Mouse (Mus musculus): ENCODE measurements around the gene Hells. TPM values are rescaled to one million over a fixed set of nuclear protein-coding genes. Genes with fewer than 3 reads are reported as not detected.

Hells gene
- polyA plus RNA-seq, 1 experiment from 2014 or later: 51.7 TPM

DNA sequence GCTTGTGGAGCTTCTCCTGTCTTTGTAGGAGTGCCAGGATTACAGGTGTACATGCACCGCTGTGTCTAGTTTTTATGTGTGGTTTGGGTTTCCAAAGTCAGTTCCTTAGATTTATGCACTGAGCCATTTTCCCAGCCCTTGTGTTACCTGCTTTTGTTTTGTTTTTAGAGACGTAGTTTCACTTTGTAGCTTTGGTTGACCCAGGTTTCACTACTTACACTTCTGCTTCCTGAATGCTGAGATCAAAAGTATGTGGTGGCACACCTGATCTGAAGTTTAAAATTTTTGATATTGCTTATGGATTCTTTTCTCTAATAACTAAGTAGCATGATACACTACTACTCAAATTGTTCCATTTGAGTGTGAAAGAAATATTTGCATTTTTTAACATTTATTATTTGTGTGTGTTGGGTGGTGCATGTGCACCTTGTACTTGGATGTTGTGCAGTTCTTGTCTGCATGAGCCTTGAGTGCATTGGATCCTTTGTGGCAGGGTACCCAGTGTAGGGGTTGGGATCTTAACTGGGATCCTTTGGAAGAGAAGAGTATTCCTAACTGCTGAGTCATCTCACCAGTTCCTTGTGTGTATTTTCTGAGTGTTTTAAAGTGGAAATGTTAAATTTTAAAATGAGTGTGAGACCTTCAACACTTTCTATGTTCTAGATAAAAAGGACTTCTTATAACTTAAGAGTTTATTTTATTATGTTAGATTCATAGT lies 14.0 kb downstream of the Hells start:
- Histone ChIP-seq H3K4me2 (no peak overlapping the region), H3K4me1 (no peaks in the 10 kb centered on the region), H3K36me3 (peaks cover 47% of the 10 kb centered on the region), H3K27ac (no peak overlapping the region), H3K27me3 (no peaks in the 10 kb centered on the region), H3K4me3 (no peak overlapping the region), H3K9ac (no peak overlapping the region), H3K9me3 (no peaks in the 10 kb centered on the region)
- WGBS: 88% methylated on average over 2 of the region's 2 CpGs
- no peak for ATAC-seq (ENCODE audit: borderline replicate concordance, extremely low read depth, low FRiP score, low TSS enrichment)

DNA sequence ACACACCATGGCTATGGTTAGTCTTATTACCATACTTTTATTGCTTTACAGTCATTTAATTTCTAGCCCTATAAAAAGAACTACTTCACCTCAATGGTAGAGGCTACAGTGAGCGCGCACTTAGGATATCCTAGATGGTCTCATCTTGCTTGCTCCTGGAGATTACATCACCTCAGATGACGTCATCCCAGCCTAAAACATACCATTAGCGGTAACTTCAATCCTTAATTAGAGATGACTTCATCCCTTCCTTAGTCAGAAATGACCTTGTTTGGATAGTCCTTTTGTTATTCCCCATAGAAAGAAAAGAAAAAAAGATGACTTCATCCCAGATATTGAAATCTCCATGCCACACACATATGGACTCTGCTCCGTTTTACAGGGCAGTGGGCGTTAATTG lies 40.0 kb downstream of the Hells start:
- 87% methylated on average over 6 of the region's 6 CpGs for WGBS
- no peak for ATAC-seq (ENCODE audit: borderline replicate concordance, extremely low read depth, low FRiP score, low TSS enrichment)
- Histone ChIP-seq H3K9me3 (no peaks in the 10 kb centered on the region), H3K4me3 (no peak overlapping the region), H3K4me2 (no peak overlapping the region), H3K9ac (no peak overlapping the region), H3K27me3 (no peaks in the 10 kb centered on the region), H3K36me3 (peaks cover 25% of the 10 kb centered on the region), H3K27ac (no peak overlapping the region), H3K4me1 (no peaks in the 10 kb centered on the region)

DNA sequence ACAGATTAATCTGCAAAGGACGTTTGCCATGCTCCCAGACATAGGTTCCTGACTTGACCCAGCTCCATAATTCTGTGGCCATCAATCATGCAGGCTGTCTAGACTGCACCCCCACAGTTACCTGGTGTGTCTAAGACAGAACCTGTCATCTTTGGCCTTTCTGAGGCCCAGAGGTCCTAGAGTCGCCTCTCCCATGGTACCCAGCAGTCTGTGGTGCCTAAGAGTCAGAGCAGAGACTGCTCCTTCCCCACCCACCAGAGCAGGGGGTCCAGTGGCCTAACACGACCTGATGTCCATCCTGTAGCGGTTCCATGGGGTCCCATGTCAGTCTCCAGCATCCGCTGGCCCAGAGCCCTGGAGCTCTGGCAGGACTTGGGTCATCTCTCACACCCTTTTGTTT lies 41.9 kb downstream of the Hells start:
- no peak overlapping the region for H3K4me3 ChIP-seq
- H3K4me2 ChIP-seq: no peak overlapping the region
- no peaks in the 10 kb centered on the region for H3K27me3 ChIP-seq
- H3K36me3 ChIP-seq: peaks cover 13% of the 10 kb centered on the region; the same call in 1 of the 2 replicates
- 62% methylated on average over 5 of the region's 5 CpGs for whole genome bisulfite sequencing
- H3K4me1 ChIP-seq: no peaks in the 10 kb centered on the region
- peak; percentile 64; the same call in 1 of the 2 replicates for ATAC-seq (ENCODE audit: borderline replicate concordance, extremely low read depth, low FRiP score, low TSS enrichment)
- H3K9ac ChIP-seq: no peak overlapping the region
- H3K27ac ChIP-seq: no peak overlapping the region
- H3K9me3 ChIP-seq: no peaks in the 10 kb centered on the region

DNA sequence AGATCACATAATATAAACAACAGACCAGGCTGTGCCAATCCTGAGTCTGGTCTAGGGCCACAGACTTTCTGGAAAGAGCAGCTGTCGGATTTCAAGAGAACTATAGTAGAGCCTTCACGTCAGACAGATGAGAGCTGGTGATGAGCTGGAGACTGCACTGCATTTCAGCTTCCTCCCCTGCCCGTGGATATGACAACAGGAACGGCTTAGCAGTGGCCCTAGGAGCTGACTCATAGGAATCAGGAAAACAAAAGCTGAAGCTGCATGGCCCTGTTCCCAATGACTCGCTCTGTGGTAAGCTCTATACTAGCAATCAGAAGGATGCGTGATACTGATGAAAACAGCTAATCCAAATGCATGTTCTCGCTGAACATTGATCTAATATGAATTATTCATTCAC lies 43.0 kb downstream of the Hells start:
- no peak overlapping the region for H3K4me2 ChIP-seq
- no peaks in the 10 kb centered on the region for H3K9me3 ChIP-seq
- 51% methylated on average over 7 of the region's 7 CpGs for WGBS
- H3K36me3 ChIP-seq: peaks cover 12% of the 10 kb centered on the region; the same call in 1 of the 2 replicates
- no peaks in the 10 kb centered on the region for H3K4me1 ChIP-seq
- no peak overlapping the region for H3K27ac ChIP-seq
- H3K27me3 ChIP-seq: no peaks in the 10 kb centered on the region
- no peak overlapping the region for H3K9ac ChIP-seq
- ATAC-seq (ENCODE audit: borderline replicate concordance, extremely low read depth, low FRiP score, low TSS enrichment): 0 out of 2 replicates have a peak, but pooled peaks have one; percentile 19
- no peak overlapping the region for H3K4me3 ChIP-seq

DNA sequence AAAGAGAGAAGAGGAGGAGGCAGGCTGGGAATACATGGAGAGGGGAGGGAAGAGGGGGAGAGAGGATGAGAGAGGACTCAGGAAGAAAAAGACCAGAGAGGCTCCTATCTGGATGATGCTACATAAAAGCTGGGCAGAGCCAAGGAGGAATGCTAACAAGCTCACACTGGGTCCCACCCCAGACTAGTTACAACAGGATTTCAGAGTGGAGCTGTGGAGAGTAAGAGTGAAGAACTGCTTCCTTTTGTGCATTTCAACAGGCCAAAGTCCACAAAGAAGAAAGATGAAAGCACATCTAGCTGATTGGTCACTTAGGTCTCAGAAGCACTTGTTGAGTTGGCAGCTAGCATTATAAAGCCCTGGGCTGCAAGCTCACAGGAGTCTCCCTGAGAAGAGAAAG lies 45.6 kb downstream of the Hells start:
- Histone ChIP-seq H3K9me3 (no peaks in the 10 kb centered on the region), H3K9ac (no peak overlapping the region), H3K4me1 (no peaks in the 10 kb centered on the region), H3K4me3 (no peak overlapping the region), H3K4me2 (no peak overlapping the region), H3K36me3 (peaks cover under 1% of the 10 kb centered on the region; the same call in 1 of the 2 replicates), H3K27me3 (no peaks in the 10 kb centered on the region), H3K27ac (no peak overlapping the region)
- no peak for ATAC-seq (ENCODE audit: borderline replicate concordance, extremely low read depth, low FRiP score, low TSS enrichment)

DNA sequence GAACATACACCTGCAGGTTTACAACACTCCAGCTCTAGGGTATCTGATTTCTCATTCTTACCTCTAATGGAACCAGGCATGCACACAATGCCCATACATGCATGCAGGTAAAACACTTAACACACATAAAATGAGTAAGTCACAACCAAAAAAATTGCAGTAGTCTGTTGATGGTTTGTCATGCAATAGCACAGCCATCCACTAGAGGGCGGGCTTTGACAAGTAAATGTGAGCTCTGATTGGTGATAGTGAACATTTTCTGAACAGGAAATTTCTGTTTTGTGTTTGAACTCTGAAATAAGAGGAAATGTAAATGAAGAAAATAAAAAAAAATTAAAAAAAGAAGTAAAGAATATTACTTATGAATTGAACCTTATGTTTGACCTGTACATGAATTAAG lies 51.3 kb downstream of the Hells start:
- no peaks in the 10 kb centered on the region for H3K9me3 ChIP-seq
- no peaks in the 10 kb centered on the region for H3K36me3 ChIP-seq
- H3K4me1 ChIP-seq: no peaks in the 10 kb centered on the region
- no peak for ATAC-seq (ENCODE audit: borderline replicate concordance, extremely low read depth, low FRiP score, low TSS enrichment)
- no peak overlapping the region for H3K4me3 ChIP-seq
- H3K9ac ChIP-seq: no peak overlapping the region
- H3K27me3 ChIP-seq: no peaks in the 10 kb centered on the region
- WGBS: 0% methylated on average over 1 of the region's 1 CpGs
- H3K27ac ChIP-seq: no peak overlapping the region
- H3K4me2 ChIP-seq: no peak overlapping the region

DNA sequence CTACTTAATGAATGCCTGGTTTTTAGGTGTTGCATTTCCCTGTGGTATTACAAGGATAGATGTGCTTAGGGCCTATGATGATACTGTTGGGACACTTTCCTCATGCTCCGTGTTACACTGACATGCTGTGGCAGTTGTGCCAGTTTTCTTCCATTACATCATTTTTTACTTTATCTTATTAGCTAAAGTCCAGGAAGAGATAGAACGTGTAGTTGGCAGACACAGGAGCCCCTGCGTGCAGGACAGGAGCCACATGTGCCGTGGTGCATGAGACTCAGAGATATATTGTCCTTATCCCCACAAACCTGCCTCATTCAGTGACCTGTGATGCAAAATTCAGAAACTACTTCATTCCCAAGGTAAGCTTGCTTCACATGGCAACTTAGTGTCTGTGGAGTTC lies 67.5 kb downstream of the Hells start:
- 76% methylated on average over 4 of the region's 4 CpGs for WGBS

DNA sequence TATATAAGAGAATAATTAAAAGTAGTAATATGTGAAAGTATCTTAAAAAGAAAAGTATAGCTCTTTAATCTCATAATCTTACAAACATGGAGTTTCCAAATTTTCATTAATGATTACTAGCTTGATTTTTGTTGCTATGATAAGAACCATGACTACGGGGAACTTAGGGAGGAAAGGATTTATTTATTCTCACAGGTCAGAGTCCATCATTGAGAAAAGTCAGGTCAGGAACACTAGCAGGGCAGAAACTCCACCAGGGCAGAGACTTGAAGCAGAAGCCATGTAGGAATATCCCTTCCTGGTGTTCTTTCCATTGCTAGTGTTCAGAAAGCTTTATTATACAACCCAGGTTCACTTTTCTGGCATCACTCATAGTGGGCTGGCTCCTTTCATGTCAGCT lies 68.0 kb downstream of the Hells start:
- Histone ChIP-seq H3K4me3 (no peak overlapping the region), H3K27ac (no peak overlapping the region), H3K9me3 (no peaks in the 10 kb centered on the region), H3K9ac (no peak overlapping the region), H3K27me3 (no peaks in the 10 kb centered on the region), H3K4me2 (no peak overlapping the region), H3K36me3 (no peaks in the 10 kb centered on the region), H3K4me1 (no peaks in the 10 kb centered on the region)
- WGBS: 60% methylated on average over 1 of the region's 1 CpGs
- no peak for ATAC-seq (ENCODE audit: borderline replicate concordance, extremely low read depth, low FRiP score, low TSS enrichment)

More for the DNA sequence above, 67.5 kb downstream of the Hells start:
- H3K27ac ChIP-seq: no peak overlapping the region
- H3K4me1 ChIP-seq: no peaks in the 10 kb centered on the region
- H3K9me3 ChIP-seq: no peaks in the 10 kb centered on the region
- H3K4me2 ChIP-seq: no peak overlapping the region
- no peaks in the 10 kb centered on the region for H3K36me3 ChIP-seq
- no peak for ATAC-seq (ENCODE audit: borderline replicate concordance, extremely low read depth, low FRiP score, low TSS enrichment)
- no peak overlapping the region for H3K9ac ChIP-seq
- no peaks in the 10 kb centered on the region for H3K27me3 ChIP-seq
- no peak overlapping the region for H3K4me3 ChIP-seq

DNA sequence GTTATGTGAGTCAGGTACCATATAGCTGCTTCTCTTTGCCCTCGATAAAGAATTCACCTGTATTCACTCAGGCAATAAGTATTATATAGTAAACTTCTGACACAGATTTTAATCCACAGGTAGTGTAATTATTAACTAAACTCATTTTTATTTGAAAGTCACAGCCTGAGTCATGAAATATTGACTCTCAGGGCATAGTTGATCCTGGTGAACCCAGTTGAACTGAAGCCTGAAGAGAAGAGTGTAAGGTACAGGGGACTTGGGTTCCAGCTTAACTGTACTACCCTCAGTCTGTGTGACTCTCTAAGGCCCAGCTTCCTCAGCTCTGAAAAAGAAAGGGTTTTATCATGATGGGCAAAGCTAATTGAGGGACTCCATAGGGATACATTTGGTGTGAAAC lies 74.4 kb downstream of the Hells start:
- 70% methylated on average over 1 of the region's 1 CpGs for WGBS
- Histone ChIP-seq H3K27me3 (no peaks in the 10 kb centered on the region), H3K27ac (no peak overlapping the region), H3K9ac (no peak overlapping the region), H3K4me2 (no peak overlapping the region), H3K9me3 (no peaks in the 10 kb centered on the region), H3K36me3 (no peaks in the 10 kb centered on the region), H3K4me1 (no peaks in the 10 kb centered on the region), H3K4me3 (no peak overlapping the region)
- no peak for ATAC-seq (ENCODE audit: borderline replicate concordance, extremely low read depth, low FRiP score, low TSS enrichment)

DNA sequence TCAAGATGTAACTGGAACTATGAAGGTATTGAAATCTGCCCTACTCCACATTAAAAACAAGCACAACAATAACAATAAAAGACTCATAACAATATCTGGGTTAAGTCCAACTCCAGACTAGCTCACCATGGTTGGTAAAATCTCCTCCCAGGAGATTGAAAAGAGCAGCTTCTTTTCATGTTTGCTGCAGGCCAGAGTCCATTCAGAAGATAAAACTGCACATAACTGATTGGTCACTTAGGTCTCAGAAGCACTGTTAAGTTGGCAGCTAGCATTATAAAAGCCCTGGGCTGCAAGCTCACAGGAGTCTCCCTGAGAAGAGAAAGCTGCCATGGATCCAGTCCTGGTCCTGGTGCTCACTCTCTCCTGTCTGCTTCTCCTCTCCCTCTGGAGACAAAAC lies 76.0 kb downstream of the Hells start, which contains the start of gene Cyp2c55:
Gene Cyp2c55 (plus strand): TSS at position 305 of the 400 bp plus-strand sequence.
- Histone ChIP-seq H3K36me3 (no peaks in the 10 kb centered on the region), H3K4me2 (no peak within 1 kb of the TSS), H3K4me1 (no peaks in the 10 kb centered on the region), H3K9ac (no peak within 1 kb of the TSS), H3K27ac (no peak within 1 kb of the TSS), H3K9me3 (no peaks in the 10 kb centered on the region), H3K27me3 (no peaks in the 10 kb centered on the region), H3K4me3 (no peak within 1 kb of the TSS)
- ATAC-seq (ENCODE audit: borderline replicate concordance, extremely low read depth, low FRiP score, low TSS enrichment): no peak

Measured in lung, embryonic 15.5 days (tissue).